Mouse (Mus musculus) forebrain, embryonic 11.5 days (tissue): ENCODE data around the gene Bend5. TPM values are rescaled to one million over a fixed set of nuclear protein-coding genes. Genes with fewer than 3 reads are reported as not detected.

ENCODE experiments used
- ATAC-seq: fragments of 200-750 bp; cut with Nextera tagmentation; replicated peaks from 2 replicates; pipeline ENCODE4 v1.8.0; 2017; ENCODE audit warnings: moderate TSS enrichment; ENCODE audit not compliant: low FRiP score
- DNase-seq: peaks from one replicate; pipeline ENCODE4 v3.0.0-alpha.2; 2017; ENCODE audit warnings: low spot score
- H3K27ac ChIP-seq: fragments of 300-500 bp; sonication (generic); 2 replicates; pipeline ENCODE4 v1.5.1; 2014; ENCODE audit warnings: low read depth, low read length
- H3K27me3 ChIP-seq: fragments of 300-500 bp; sonication (generic); 2 replicates; pipeline ENCODE4 v1.6.1; 2014; ENCODE audit warnings: mild to moderate bottlenecking, low read length, mixed read lengths; ENCODE audit not compliant: control insufficient read depth, insufficient read depth
- H3K36me3 ChIP-seq: fragments of 300-500 bp; sonication (generic); 2 replicates; pipeline ENCODE4 v1.6.1; 2014; ENCODE audit warnings: mild to moderate bottlenecking, low read length, moderate library complexity, mixed read lengths; ENCODE audit not compliant: control insufficient read depth, insufficient read depth
- H3K4me1 ChIP-seq: fragments of 300-500 bp; sonication (generic); replicated peaks from 2 replicates; pipeline ENCODE4 v1.6.1; 2014; ENCODE audit warnings: low read length, mixed read lengths; ENCODE audit not compliant: control insufficient read depth, insufficient read depth
- H3K4me2 ChIP-seq: fragments of 300-500 bp; sonication (generic); 2 replicates; pipeline ENCODE4 v1.6.1; 2014; ENCODE audit warnings: low read depth, mild to moderate bottlenecking, low read length, moderate library complexity, mixed read lengths; ENCODE audit not compliant: severe bottlenecking
- H3K4me3 ChIP-seq: fragments of 300-500 bp; sonication (generic); 2 replicates; pipeline ENCODE4 v1.5.1; 2014; ENCODE audit warnings: low read depth, low read length
- H3K9ac ChIP-seq: fragments of 300-500 bp; sonication (generic); 2 replicates; pipeline ENCODE4 v1.6.1; 2014; ENCODE audit warnings: low read length
- H3K9me3 ChIP-seq: fragments of 300-500 bp; sonication (generic); 2 replicates; pipeline ENCODE4 v1.6.1; 2016; ENCODE audit warnings: low read length, mixed read lengths; ENCODE audit not compliant: control insufficient read depth
- WGBS: fragments of 180-500 bp; shearing (Covaris S2); extraction: QIAGEN DNeasy Blood & Tissue Kit; methylation state at CpG from one replicate; pipeline ENCODE4 v1.1.7; 2014; 5-methylcytosine and 5-hydroxymethylcytosine counted together
- polyA plus RNA-seq: library from polyadenylated mRNA; unstranded; fragments of >200 nt; fragmentation: Nextera tagmentation; extraction: Ambion mirVana; gene quantifications from 2 replicates; pipeline ENCODE4 v1.2.1, GENCODE M21; 2014

Gene Bend5
- polyA plus RNA-seq, 1 experiment from 2014 or later, result 34.4 TPM

DNA sequence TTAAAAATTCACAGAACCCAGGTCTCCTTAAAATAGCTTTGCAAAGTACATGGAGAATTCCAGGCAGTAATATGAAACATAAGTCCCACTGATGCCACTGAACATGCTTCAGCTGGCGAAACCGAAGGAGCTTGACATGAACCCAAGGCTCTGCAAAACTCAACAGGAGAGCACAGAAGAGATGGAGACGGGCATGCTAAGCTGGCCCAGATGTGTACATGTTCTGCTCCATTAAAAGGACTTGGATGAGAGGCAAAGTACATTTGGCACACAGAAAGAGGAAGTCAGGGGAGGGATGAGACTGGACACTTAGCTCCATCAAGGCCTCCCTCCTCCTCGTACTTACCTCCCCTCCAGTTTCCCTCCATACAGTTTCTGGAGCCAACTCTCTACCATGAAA, 4.1 kb upstream of the Bend5 start:
- 89% methylated on average over 4 of the region's 4 CpGs for WGBS
- Histone ChIP-seq H3K27ac (no peak overlapping the region), H3K27me3 (no peaks in the 10 kb centered on the region), H3K9me3 (no peaks in the 10 kb centered on the region), H3K9ac (no peak overlapping the region), H3K4me2 (no peak overlapping the region), H3K4me3 (no peak overlapping the region), H3K36me3 (no peaks in the 10 kb centered on the region), H3K4me1 (no peaks in the 10 kb centered on the region; the same call in 1 of the 2 replicates)
- no peak for ATAC-seq
- no peak for DNase-seq

DNA sequence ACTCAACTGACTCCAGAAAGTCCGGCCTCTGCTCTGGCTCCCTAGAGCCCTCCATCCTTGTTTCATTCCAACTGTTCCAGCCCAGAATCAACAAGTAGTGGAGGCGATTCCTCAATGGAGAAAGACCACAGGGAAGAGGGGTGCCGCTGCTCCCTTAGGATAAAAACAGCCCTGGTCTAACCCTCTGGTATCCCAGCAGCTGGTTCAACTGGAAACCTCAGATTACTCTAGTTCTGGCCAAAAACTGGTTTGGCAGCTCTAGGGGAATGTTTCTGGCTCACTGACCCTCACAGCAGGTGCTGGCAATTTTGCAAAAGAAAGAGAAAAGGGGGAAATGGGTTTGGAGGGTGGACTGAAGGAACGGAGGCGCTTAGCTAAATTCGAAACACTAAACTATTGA, 407 bp upstream of the Bend5 start:
- no peak overlapping the region for H3K27ac ChIP-seq
- WGBS, result under 1% methylated on average over 6 of the region's 6 CpGs
- peak overlapping the region; percentile 87 for H3K4me2 ChIP-seq
- no peak for DNase-seq
- peak overlapping the region; percentile 73 for H3K4me3 ChIP-seq
- no peaks in the 10 kb centered on the region; the same call in none of the 2 replicates for H3K4me1 ChIP-seq
- ATAC-seq, result peak; percentile 10
- H3K36me3 ChIP-seq, result no peaks in the 10 kb centered on the region
- peak overlapping the region; percentile 86 for H3K9ac ChIP-seq
- H3K9me3 ChIP-seq, result no peaks in the 10 kb centered on the region
- H3K27me3 ChIP-seq, result no peaks in the 10 kb centered on the region

DNA sequence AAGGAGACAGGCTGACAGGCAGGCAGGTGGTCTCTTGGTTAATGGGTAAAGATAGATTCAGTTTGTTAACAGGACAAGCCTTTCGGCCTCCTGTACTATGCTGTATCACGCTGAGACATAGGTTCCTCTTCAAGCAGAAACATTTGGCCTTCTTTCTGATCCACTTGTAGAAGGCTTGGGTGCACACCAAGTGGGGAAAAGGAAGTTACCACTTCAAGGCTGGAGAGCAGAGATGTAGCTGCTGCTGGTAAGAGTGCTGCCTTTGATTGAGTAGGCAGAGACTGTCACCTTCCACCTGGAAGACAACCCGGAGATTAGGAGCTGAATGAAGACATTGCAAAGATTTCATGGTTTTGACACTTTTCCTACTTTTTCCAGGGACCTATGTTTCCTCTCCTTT, 1.3 kb downstream of the Bend5 start:
- 70% methylated on average over 3 of the region's 3 CpGs for WGBS
- ATAC-seq (no peak), DNase-seq (no peak)
- Histone ChIP-seq H3K27ac (no peak overlapping the region), H3K4me2 (peak overlapping the region; percentile 87), H3K4me1 (no peaks in the 10 kb centered on the region; the same call in none of the 2 replicates), H3K27me3 (no peaks in the 10 kb centered on the region), H3K9me3 (no peaks in the 10 kb centered on the region), H3K9ac (peak overlapping the region; percentile 86), H3K4me3 (peak overlapping the region; percentile 73), H3K36me3 (no peaks in the 10 kb centered on the region)

DNA sequence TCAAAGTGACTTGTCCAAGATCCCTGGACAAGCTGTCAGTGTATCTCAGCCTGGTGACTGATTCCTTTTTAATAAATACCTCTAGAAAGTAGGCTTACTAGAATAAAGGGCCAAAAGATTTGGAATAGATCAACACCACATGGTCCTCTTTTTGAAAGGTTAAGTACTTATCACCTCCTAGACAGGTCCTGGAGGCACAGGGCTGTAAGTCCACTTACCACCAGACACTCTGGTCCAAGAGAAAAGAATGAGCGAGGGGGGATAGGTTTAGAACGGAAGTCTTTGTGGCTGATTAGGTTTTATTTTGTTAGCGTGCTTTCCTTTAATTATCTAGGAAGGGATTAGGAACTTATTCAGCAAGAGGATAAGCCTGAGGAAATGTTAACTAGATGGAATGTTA, 1.7 kb downstream of the Bend5 start:
- no peaks in the 10 kb centered on the region for H3K36me3 ChIP-seq
- no peaks in the 10 kb centered on the region for H3K9me3 ChIP-seq
- WGBS, result 20% methylated on average over 3 of the region's 3 CpGs
- no peaks in the 10 kb centered on the region for H3K27me3 ChIP-seq
- H3K4me1 ChIP-seq, result no peaks in the 10 kb centered on the region; the same call in none of the 2 replicates
- DNase-seq (no peak), ATAC-seq (no peak)
- no peak overlapping the region for H3K9ac ChIP-seq
- no peak overlapping the region for H3K4me3 ChIP-seq
- no peak overlapping the region for H3K27ac ChIP-seq
- H3K4me2 ChIP-seq, result no peak overlapping the region

DNA sequence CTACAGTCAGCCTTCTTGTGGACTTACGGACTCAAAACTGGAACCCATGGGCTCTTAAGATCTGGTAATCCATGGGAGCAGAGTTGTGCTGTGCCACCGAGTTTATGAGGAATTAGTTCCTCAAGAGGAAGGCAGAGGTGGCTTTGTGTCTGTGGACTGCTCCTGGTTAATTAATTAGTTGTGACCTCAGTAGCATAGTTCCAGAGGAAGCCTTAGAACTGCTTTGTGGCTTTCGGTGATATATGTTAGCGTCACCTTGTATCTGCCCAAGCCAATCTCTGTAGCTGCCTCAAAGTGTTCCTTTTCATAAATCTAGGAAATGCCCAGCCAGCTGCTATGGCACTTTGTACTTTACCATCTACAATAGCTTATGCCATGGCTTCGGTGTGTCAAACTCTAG, 2.9 kb downstream of the Bend5 start:
- no peak for ATAC-seq
- H3K4me1 ChIP-seq, result no peaks in the 10 kb centered on the region; the same call in none of the 2 replicates
- H3K9ac ChIP-seq, result no peak overlapping the region
- no peak overlapping the region for H3K4me3 ChIP-seq
- H3K36me3 ChIP-seq, result no peaks in the 10 kb centered on the region
- no peak for DNase-seq
- WGBS, result 86% methylated on average over 5 of the region's 5 CpGs
- H3K4me2 ChIP-seq, result no peak overlapping the region
- H3K27me3 ChIP-seq, result no peaks in the 10 kb centered on the region
- H3K27ac ChIP-seq, result no peak overlapping the region
- no peaks in the 10 kb centered on the region for H3K9me3 ChIP-seq

DNA sequence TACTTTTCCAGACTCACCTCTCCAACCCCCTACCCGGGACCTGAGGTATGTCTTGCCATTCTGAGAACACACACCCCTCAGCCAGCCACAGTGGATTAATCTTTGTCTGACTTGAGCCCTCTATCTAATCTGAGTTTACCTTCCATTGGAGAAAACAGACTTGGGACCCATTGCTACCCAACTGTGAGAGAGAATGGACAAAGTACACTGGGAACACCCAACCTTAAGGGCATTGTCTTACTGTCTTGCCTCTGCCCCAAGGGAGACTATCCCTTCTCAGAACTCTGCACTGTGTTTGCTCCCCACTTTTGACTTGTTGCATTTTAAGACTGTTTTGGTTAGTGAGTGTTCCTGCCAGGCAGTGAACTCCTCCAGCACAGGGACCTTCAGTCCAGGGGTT, 4.7 kb downstream of the Bend5 start:
- Histone ChIP-seq H3K9me3 (no peaks in the 10 kb centered on the region), H3K9ac (no peak overlapping the region), H3K36me3 (no peaks in the 10 kb centered on the region), H3K4me3 (no peak overlapping the region), H3K27me3 (no peaks in the 10 kb centered on the region), H3K4me2 (no peak overlapping the region), H3K27ac (no peak overlapping the region), H3K4me1 (no peaks in the 10 kb centered on the region; the same call in none of the 2 replicates)
- WGBS, result 85% methylated on average over 1 of the region's 1 CpGs
- ATAC-seq, result no peak
- DNase-seq, result no peak

DNA sequence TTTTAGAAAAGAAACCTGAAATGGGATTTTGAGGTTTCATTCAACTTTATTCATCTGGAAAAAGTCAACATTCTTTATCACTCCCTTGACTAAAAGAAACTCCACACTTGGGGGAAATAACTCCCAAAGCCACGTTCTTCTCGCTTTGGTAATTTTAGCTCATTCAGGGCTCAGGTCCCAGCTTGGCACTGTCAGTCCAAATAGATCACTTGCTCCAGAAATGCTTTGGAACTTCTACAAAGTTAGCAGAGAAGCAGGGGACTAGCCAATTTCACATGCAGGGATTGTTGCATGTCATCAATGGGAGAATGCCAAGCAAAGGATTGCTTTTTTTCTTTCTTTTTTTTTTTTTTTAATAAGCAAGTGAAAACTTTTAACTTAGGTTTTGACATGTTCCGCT, 5.2 kb downstream of the Bend5 start:
- Histone ChIP-seq H3K27me3 (no peaks in the 10 kb centered on the region), H3K36me3 (no peaks in the 10 kb centered on the region), H3K9ac (no peak overlapping the region), H3K4me3 (no peak overlapping the region), H3K9me3 (no peaks in the 10 kb centered on the region), H3K27ac (no peak overlapping the region), H3K4me2 (no peak overlapping the region), H3K4me1 (no peaks in the 10 kb centered on the region; the same call in 1 of the 2 replicates)
- 80% methylated on average over 3 of the region's 3 CpGs for WGBS
- ATAC-seq, result no peak
- DNase-seq, result no peak

DNA sequence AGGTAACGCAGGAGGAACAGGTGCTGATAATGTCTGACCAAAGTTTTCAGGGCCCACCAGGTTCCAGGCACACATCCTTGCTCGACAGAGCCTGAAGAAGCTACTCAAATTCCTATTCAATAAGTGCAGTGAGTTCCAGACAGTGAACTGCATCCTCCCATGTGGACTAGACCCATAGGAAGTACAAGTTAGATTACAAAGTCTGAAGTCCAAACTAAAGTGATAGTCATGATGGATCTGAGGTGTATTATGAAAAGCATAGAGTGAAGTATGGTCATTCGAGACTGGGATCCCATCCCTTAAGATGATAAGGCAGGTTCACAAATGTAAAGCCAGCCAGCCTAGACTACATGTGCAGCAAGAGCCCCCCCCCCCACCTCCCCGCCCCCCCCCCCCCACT, 6.1 kb downstream of the Bend5 start:
- DNase-seq (no peak), ATAC-seq (no peak)
- Histone ChIP-seq H3K36me3 (no peaks in the 10 kb centered on the region), H3K4me2 (no peak overlapping the region), H3K4me3 (no peak overlapping the region), H3K4me1 (no peaks in the 10 kb centered on the region; the same call in 1 of the 2 replicates), H3K9ac (no peak overlapping the region), H3K27me3 (no peaks in the 10 kb centered on the region), H3K27ac (no peak overlapping the region), H3K9me3 (no peaks in the 10 kb centered on the region)
- 89% methylated on average over 4 of the region's 4 CpGs for WGBS

DNA sequence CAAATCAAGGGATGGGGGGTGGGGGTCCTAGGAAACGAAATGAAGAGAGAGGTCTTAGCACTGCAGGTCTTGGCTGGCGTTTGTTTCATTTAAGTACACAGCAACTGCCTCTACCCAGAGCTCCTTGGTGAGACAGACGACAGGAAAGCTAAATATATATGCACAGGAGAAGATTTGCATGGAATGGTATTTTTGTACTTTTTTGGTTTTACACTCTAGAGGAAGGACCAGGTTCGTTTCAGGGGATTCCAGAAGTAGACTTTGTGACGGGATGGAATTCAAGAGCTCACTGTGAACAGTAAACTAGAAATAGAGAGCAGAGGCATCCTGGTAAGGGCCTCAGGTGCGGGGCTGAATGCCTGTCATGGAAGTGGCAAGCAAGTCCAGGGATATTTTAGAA, 7.0 kb downstream of the Bend5 start:
- no peaks in the 10 kb centered on the region for H3K9me3 ChIP-seq
- no peaks in the 10 kb centered on the region for H3K27me3 ChIP-seq
- no peaks in the 10 kb centered on the region for H3K36me3 ChIP-seq
- no peak overlapping the region for H3K27ac ChIP-seq
- no peak overlapping the region for H3K4me2 ChIP-seq
- no peak overlapping the region for H3K9ac ChIP-seq
- ATAC-seq (no peak), DNase-seq (no peak)
- no peaks in the 10 kb centered on the region for H3K4me1 ChIP-seq
- WGBS, result 88% methylated on average over 6 of the region's 6 CpGs
- H3K4me3 ChIP-seq, result no peak overlapping the region
